Mouse (Mus musculus) midbrain, embryonic 15.5 days (tissue): ENCODE results near the gene Mtf1. TPM values are rescaled to one million over a fixed set of nuclear protein-coding genes. Genes with fewer than 3 reads are reported as not detected.

ENCODE experiments used
- ATAC-seq: fragments of 200-750 bp; cut with Nextera tagmentation; replicated peaks from 2 replicates; pipeline ENCODE4 v1.8.0; 2017; ENCODE audit warnings: moderate TSS enrichment
- H3K27ac ChIP-seq: fragments of 300-500 bp; sonication (generic); 2 replicates; pipeline ENCODE4 v1.5.1; 2015; ENCODE audit warnings: mild to moderate bottlenecking, inconsistent platforms
- H3K27me3 ChIP-seq: fragments of 300-500 bp; sonication (generic); replicated peaks from 2 replicates; pipeline ENCODE4 v1.6.1; 2015; ENCODE audit warnings: inconsistent platforms
- H3K36me3 ChIP-seq: fragments of 300-500 bp; sonication (generic); replicated peaks from 2 replicates; pipeline ENCODE4 v1.6.1; 2015; ENCODE audit warnings: inconsistent platforms
- H3K4me1 ChIP-seq: fragments of 300-500 bp; sonication (generic); 2 replicates; pipeline ENCODE4 v1.6.1; 2015; ENCODE audit warnings: inconsistent platforms
- H3K4me2 ChIP-seq: fragments of 300-500 bp; sonication (generic); 2 replicates; pipeline ENCODE4 v1.6.1; 2015; ENCODE audit warnings: inconsistent platforms, mild to moderate bottlenecking, moderate library complexity
- H3K4me3 ChIP-seq: fragments of 300-500 bp; sonication (generic); 2 replicates; pipeline ENCODE4 v1.5.1; 2015; ENCODE audit warnings: mild to moderate bottlenecking, inconsistent platforms
- H3K9ac ChIP-seq: fragments of 300-500 bp; sonication (generic); 2 replicates; pipeline ENCODE4 v1.6.1; 2015; ENCODE audit warnings: mild to moderate bottlenecking, inconsistent platforms
- H3K9me3 ChIP-seq: fragments of 300-500 bp; sonication (generic); 2 replicates; pipeline ENCODE4 v1.6.1; 2016; ENCODE audit warnings: inconsistent platforms
- WGBS: fragments of 180-500 bp; shearing (Covaris S2); methylation state at CpG from one replicate; pipeline ENCODE4 v1.1.7; 2015; ENCODE audit warnings: mixed read lengths; 5-methylcytosine and 5-hydroxymethylcytosine counted together
- polyA plus RNA-seq: library from polyadenylated mRNA; unstranded; fragments of >200 nt; fragmentation: Nextera tagmentation; extraction: Ambion mirVana; gene quantifications from 2 replicates; pipeline ENCODE4 v1.2.1, GENCODE M21; 2015

Mtf1 gene
- polyA plus RNA-seq, 1 experiment from 2014 or later = 13.7 TPM

- peaks cover 11% of the 10 kb centered on the region for H3K4me1 ChIP-seq
- no peaks in the 10 kb centered on the region for H3K27me3 ChIP-seq
- H3K9ac ChIP-seq = no peak overlapping the region
- no peaks in the 10 kb centered on the region for H3K9me3 ChIP-seq
- no peak overlapping the region for H3K4me3 ChIP-seq
- 55% methylated on average over 11 of the region's 11 CpGs for WGBS
- H3K27ac ChIP-seq = no peak overlapping the region
- H3K36me3 ChIP-seq = peaks cover 9% of the 10 kb centered on the region; the same call in 1 of the 2 replicates
- H3K4me2 ChIP-seq = no peak overlapping the region
- 0 out of 2 replicates have a peak, but pooled peaks have one; percentile 41 for ATAC-seq
These were observed 41.6 kb downstream of the Mtf1 start for GRCm38 (mm10) chr4:124843493-124843892.

GRCm38 (mm10) chr4:124847573-124847972 lies 45.7 kb downstream of the Mtf1 start:
- Histone ChIP-seq H3K4me1 (peaks cover 35% of the 10 kb centered on the region), H3K4me3 (0 out of 2 replicates have a peak overlapping the region, but pooled peaks have one; percentile 1), H3K9ac (no peak overlapping the region), H3K27ac (no peak overlapping the region), H3K36me3 (no peaks in the 10 kb centered on the region; the same call in 1 of the 2 replicates), H3K27me3 (no peaks in the 10 kb centered on the region), H3K9me3 (no peaks in the 10 kb centered on the region), H3K4me2 (no peak overlapping the region)
- 6% methylated on average over 8 of the region's 8 CpGs for WGBS
- ATAC-seq = no peak

- Histone ChIP-seq H3K4me3 (peak overlapping the region; percentile 82), H3K27me3 (no peaks in the 10 kb centered on the region), H3K36me3 (peaks cover 9% of the 10 kb centered on the region; the same call in 1 of the 2 replicates), H3K27ac (peak overlapping the region; percentile 95), H3K9me3 (no peaks in the 10 kb centered on the region), H3K4me1 (peaks cover 45% of the 10 kb centered on the region), H3K4me2 (peak overlapping the region; percentile 86), H3K9ac (peak overlapping the region; percentile 83)
- 1% methylated on average over 24 of the region's 24 CpGs for WGBS
- ATAC-seq = peak; percentile 58
These were observed 47.8 kb downstream of the Mtf1 start for GRCm38 (mm10) chr4:124849631-124850260.

- Histone ChIP-seq H3K27ac (peak within 1 kb of the TSS; percentile 95), H3K36me3 (peaks cover 12% of the 10 kb centered on the region), H3K4me1 (peaks cover 45% of the 10 kb centered on the region), H3K4me3 (peak within 1 kb of the TSS; percentile 82), H3K27me3 (no peaks in the 10 kb centered on the region), H3K4me2 (peak within 1 kb of the TSS; percentile 86), H3K9ac (peak within 1 kb of the TSS; percentile 83), H3K9me3 (no peaks in the 10 kb centered on the region)
- peak; percentile 93 for ATAC-seq
- under 1% methylated on average over 86 of the region's 90 CpGs for WGBS
These were observed 48.5 kb downstream of the Mtf1 start, which contains the start of gene Yrdc for GRCm38 (mm10) chr4:124850261-124850913. Gene Yrdc (plus strand): TSS chr4:124850679.

- Histone ChIP-seq H3K27me3 (no peaks in the 10 kb centered on the region), H3K9ac (peak within 1 kb of the TSS; percentile 83), H3K4me2 (peak within 1 kb of the TSS; percentile 86), H3K4me1 (peaks cover 45% of the 10 kb centered on the region), H3K27ac (peak within 1 kb of the TSS; percentile 95), H3K36me3 (peaks cover 17% of the 10 kb centered on the region), H3K9me3 (no peaks in the 10 kb centered on the region), H3K4me3 (peak within 1 kb of the TSS; percentile 82)
- peak; percentile 62 for ATAC-seq
- WGBS = under 1% methylated on average over 75 of the region's 75 CpGs
These were observed 49.2 kb downstream of the Mtf1 start, which contains the start of gene 1110065P20Rik for GRCm38 (mm10) chr4:124850933-124851658. Gene 1110065P20Rik (minus strand): TSS chr4:124851196.

DNA sequence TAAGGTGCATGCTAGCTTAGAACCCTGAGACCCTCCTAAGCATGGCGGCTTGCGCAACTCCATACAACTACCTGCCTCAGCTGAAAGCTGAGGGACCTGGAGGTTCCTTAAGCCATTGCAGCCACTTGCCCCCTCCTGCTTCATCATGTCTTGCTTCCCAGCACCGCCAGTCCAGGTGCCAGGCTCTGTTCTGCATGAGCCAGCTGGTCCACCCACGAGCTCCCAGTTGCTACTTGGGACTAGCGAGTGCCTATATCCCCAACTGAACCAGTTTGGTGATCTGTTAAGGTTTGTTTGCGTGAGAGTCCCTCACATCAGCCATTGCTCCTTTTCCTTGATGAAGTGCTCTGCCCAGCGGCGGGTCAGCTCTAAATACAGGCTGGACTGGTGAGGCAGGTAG lies 54.4 kb downstream of the Mtf1 start:
- 96% methylated on average over 8 of the region's 8 CpGs for WGBS
- Histone ChIP-seq H3K4me1 (peaks cover 37% of the 10 kb centered on the region), H3K27me3 (no peaks in the 10 kb centered on the region), H3K4me2 (no peak overlapping the region), H3K9ac (no peak overlapping the region), H3K27ac (no peak overlapping the region), H3K36me3 (peaks cover 39% of the 10 kb centered on the region), H3K9me3 (no peaks in the 10 kb centered on the region), H3K4me3 (no peak overlapping the region)
- no peak for ATAC-seq

- Histone ChIP-seq H3K4me1 (peaks cover 27% of the 10 kb centered on the region), H3K9ac (no peak overlapping the region), H3K36me3 (peaks cover 39% of the 10 kb centered on the region), H3K9me3 (no peaks in the 10 kb centered on the region), H3K27ac (no peak overlapping the region), H3K4me2 (no peak overlapping the region), H3K4me3 (no peak overlapping the region), H3K27me3 (no peaks in the 10 kb centered on the region)
- no peak for ATAC-seq
- 81% methylated on average over 5 of the region's 5 CpGs for WGBS
These were observed 56.5 kb downstream of the Mtf1 start for GRCm38 (mm10) chr4:124858370-124858769.

GRCm38 (mm10) chr4:124860446-124860845 lies 58.5 kb downstream of the Mtf1 start:
- H3K4me3 ChIP-seq = peak overlapping the region; percentile 67
- no peaks in the 10 kb centered on the region for H3K27me3 ChIP-seq
- peaks cover 25% of the 10 kb centered on the region for H3K4me1 ChIP-seq
- 19% methylated on average over 7 of the region's 7 CpGs for WGBS
- H3K27ac ChIP-seq = no peak overlapping the region
- H3K9ac ChIP-seq = peak overlapping the region; percentile 69; the same call in 1 of the 2 replicates
- peaks cover 27% of the 10 kb centered on the region for H3K36me3 ChIP-seq
- no peak for ATAC-seq
- no peaks in the 10 kb centered on the region for H3K9me3 ChIP-seq
- H3K4me2 ChIP-seq = peak overlapping the region; percentile 89

- no peaks in the 10 kb centered on the region for H3K9me3 ChIP-seq
- H3K4me1 ChIP-seq = peaks cover 25% of the 10 kb centered on the region
- ATAC-seq = peak; percentile 66
- peak within 1 kb of the TSS; percentile 69 for H3K9ac ChIP-seq
- no peaks in the 10 kb centered on the region for H3K27me3 ChIP-seq
- WGBS = 1% methylated on average over 57 of the region's 77 CpGs
- H3K4me3 ChIP-seq = peak within 1 kb of the TSS; percentile 67
- H3K4me2 ChIP-seq = peak within 1 kb of the TSS; percentile 89
- peak within 1 kb of the TSS; percentile 81 for H3K27ac ChIP-seq
- peaks cover 18% of the 10 kb centered on the region for H3K36me3 ChIP-seq
These were observed 59.6 kb downstream of the Mtf1 start, which contains the start of gene Maneal for GRCm38 (mm10) chr4:124861283-124862188. Gene Maneal (minus strand): TSS chr4:124862171.

- no peak for ATAC-seq
- 94% methylated on average over 1 of the region's 1 CpGs for WGBS
- Histone ChIP-seq H3K36me3 (no peaks in the 10 kb centered on the region), H3K4me1 (no peaks in the 10 kb centered on the region), H3K27ac (no peak overlapping the region), H3K4me2 (no peak overlapping the region), H3K9ac (no peak overlapping the region), H3K4me3 (no peak overlapping the region), H3K9me3 (no peaks in the 10 kb centered on the region), H3K27me3 (no peaks in the 10 kb centered on the region)
These were observed 70.8 kb downstream of the Mtf1 start for GRCm38 (mm10) chr4:124872719-124873118.

DNA sequence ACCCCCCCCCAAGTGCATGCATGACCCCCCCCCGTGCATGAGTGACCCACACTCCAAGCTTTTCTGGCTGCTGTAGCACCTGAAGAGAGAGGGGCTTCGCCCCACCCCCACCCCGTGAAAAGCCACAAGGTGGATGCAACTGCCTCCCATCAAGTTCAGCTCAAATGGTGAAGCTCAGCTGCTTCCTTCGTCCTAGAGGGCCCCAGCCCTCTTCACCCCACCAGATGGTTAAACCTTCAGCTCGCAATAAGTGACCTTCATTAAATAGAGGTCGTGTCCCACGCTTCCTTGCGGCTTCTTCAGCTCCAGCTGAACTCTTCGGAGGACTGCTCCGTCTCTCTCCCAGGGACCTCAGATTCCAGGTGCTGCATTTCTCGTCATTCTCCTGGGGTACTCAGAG lies 78.7 kb downstream of the Mtf1 start, which contains the start of gene Epha10:
Gene Epha10 (plus strand): TSS at position 301 of the 400 bp plus-strand sequence.
- ATAC-seq = no peak
- Histone ChIP-seq H3K9me3 (no peaks in the 10 kb centered on the region), H3K27ac (peak within 1 kb of the TSS; percentile 82), H3K4me2 (peak within 1 kb of the TSS; percentile 71), H3K27me3 (peaks cover 16% of the 10 kb centered on the region; the same call in 1 of the 2 replicates), H3K4me3 (peak within 1 kb of the TSS; percentile 59), H3K9ac (peak within 1 kb of the TSS; percentile 52), H3K4me1 (peaks cover 28% of the 10 kb centered on the region), H3K36me3 (no peaks in the 10 kb centered on the region)
- 6% methylated on average over 11 of the region's 11 CpGs for WGBS
